Mouse (Mus musculus): ENCODE data around the gene Sympk. TPM values are rescaled to one million over a fixed set of nuclear protein-coding genes. Genes with fewer than 3 reads are reported as not detected.

Gene Sympk
- polyA plus RNA-seq, 1 experiment from 2014 or later, result 26.7 TPM

GRCm38 (mm10) chr7:19077761-19078160, 53.6 kb downstream of the Sympk start:
- H3K9ac ChIP-seq (ENCODE audit: low read depth, low read length), result peak overlapping the region; percentile 98; the same call in 1 of the 2 replicates
- WGBS, result 45% methylated on average over 14 of the region's 14 CpGs

GRCm38 (mm10) chr7:19078732-19079131, 54.6 kb downstream of the Sympk start:
- Histone ChIP-seq H3K27ac (ENCODE audit: low read depth, low read length) (no peak overlapping the region), H3K27me3 (ENCODE audit: control insufficient read depth, insufficient read depth, low read length) (no peaks in the 10 kb centered on the region), H3K9me3 (ENCODE audit: control insufficient read depth, low read length) (no peaks in the 10 kb centered on the region), H3K4me2 (replicated peaks; ENCODE audit: low read depth, low read length) (no peak overlapping the region), H3K4me3 (ENCODE audit: low read length) (no peak overlapping the region), H3K4me1 (ENCODE audit: control insufficient read depth, insufficient read depth, low read length) (peaks cover 37% of the 10 kb centered on the region), H3K9ac (ENCODE audit: low read depth, low read length) (no peak overlapping the region), H3K36me3 (ENCODE audit: control insufficient read depth, insufficient read depth, low read length) (peaks cover 46% of the 10 kb centered on the region)
- ATAC-seq (ENCODE audit: low FRiP score, low TSS enrichment), result no peak
- 77% methylated on average over 3 of the region's 3 CpGs for WGBS

More at GRCm38 (mm10) chr7:19077761-19078160, 53.6 kb downstream of the Sympk start:
- peaks cover 46% of the 10 kb centered on the region for H3K36me3 ChIP-seq (ENCODE audit: control insufficient read depth, insufficient read depth, low read length)
- no peak for ATAC-seq (ENCODE audit: low FRiP score, low TSS enrichment)
- no peak overlapping the region for H3K27ac ChIP-seq (ENCODE audit: low read depth, low read length)
- H3K27me3 ChIP-seq (ENCODE audit: control insufficient read depth, insufficient read depth, low read length), result no peaks in the 10 kb centered on the region
- peak overlapping the region; percentile 98 for H3K4me3 ChIP-seq (ENCODE audit: low read length)
- peak overlapping the region; percentile 87 for H3K4me2 ChIP-seq (replicated peaks; ENCODE audit: low read depth, low read length)
- H3K4me1 ChIP-seq (ENCODE audit: control insufficient read depth, insufficient read depth, low read length), result peaks cover 27% of the 10 kb centered on the region
- no peaks in the 10 kb centered on the region for H3K9me3 ChIP-seq (ENCODE audit: control insufficient read depth, low read length)

DNA sequence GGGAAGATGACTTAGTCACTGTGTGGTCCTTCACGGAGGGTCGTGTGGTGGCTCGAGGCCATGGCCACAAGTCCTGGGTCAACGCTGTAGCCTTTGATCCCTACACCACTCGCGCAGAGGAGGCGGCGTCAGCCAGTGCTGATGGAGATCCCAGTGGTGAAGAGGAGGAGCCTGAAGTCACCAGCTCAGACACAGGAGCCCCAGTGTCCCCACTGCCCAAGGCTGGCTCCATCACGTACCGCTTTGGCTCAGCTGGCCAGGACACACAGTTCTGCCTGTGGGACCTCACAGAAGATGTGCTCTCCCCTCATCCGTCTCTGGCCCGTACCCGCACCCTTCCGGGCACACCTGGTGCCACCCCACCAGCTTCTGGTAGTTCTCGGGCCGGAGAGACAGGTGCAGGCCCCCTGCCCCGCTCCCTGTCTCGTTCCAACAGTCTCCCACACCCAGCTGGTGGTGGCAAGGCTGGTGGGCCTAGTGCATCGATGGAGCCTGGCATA, 56.3 kb downstream of the Sympk start:
- WGBS, result 83% methylated on average over 19 of the region's 19 CpGs
- no peak overlapping the region for H3K4me3 ChIP-seq (ENCODE audit: low read length)
- peaks cover 52% of the 10 kb centered on the region for H3K4me1 ChIP-seq (ENCODE audit: control insufficient read depth, insufficient read depth, low read length)
- no peaks in the 10 kb centered on the region for H3K9me3 ChIP-seq (ENCODE audit: control insufficient read depth, low read length)
- no peak for ATAC-seq (ENCODE audit: low FRiP score, low TSS enrichment)
- H3K27ac ChIP-seq (ENCODE audit: low read depth, low read length), result no peak overlapping the region
- H3K9ac ChIP-seq (ENCODE audit: low read depth, low read length), result no peak overlapping the region
- peaks cover 46% of the 10 kb centered on the region for H3K36me3 ChIP-seq (ENCODE audit: control insufficient read depth, insufficient read depth, low read length)
- H3K4me2 ChIP-seq (replicated peaks; ENCODE audit: low read depth, low read length), result no peak overlapping the region
- no peaks in the 10 kb centered on the region for H3K27me3 ChIP-seq (ENCODE audit: control insufficient read depth, insufficient read depth, low read length)

DNA sequence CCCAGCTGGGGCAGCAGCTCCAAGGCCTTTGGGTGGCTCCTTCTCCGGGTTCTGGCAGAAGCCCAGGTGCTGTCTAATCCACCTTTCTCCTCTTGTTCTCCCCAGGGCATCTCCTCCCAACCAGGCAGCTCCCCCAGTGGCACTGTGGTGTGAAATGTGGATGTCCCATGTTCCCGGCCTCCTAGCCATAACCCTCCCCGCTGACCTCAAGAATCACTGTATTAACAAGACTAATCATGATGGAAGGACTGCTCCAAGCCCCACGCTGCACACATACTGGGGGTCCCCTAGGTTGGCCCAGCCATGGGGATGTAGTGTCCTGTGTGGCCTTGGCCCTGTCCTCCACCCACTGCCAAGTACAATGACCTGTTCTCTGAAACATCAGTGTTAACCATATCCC, 58.0 kb downstream of the Sympk start:
- Histone ChIP-seq H3K9ac (ENCODE audit: low read depth, low read length) (no peak overlapping the region), H3K27ac (ENCODE audit: low read depth, low read length) (no peak overlapping the region; the same call in 1 of the 2 replicates), H3K4me2 (replicated peaks; ENCODE audit: low read depth, low read length) (no peak overlapping the region), H3K4me3 (ENCODE audit: low read length) (no peak overlapping the region), H3K9me3 (ENCODE audit: control insufficient read depth, low read length) (no peaks in the 10 kb centered on the region), H3K4me1 (ENCODE audit: control insufficient read depth, insufficient read depth, low read length) (peaks cover 55% of the 10 kb centered on the region), H3K27me3 (ENCODE audit: control insufficient read depth, insufficient read depth, low read length) (no peaks in the 10 kb centered on the region), H3K36me3 (ENCODE audit: control insufficient read depth, insufficient read depth, low read length) (peaks cover 46% of the 10 kb centered on the region)
- 76% methylated on average over 4 of the region's 4 CpGs for WGBS
- no peak for ATAC-seq (ENCODE audit: low FRiP score, low TSS enrichment)

- ATAC-seq (ENCODE audit: low FRiP score, low TSS enrichment), result no peak
- Histone ChIP-seq H3K9ac (ENCODE audit: low read depth, low read length) (no peak overlapping the region), H3K27me3 (ENCODE audit: control insufficient read depth, insufficient read depth, low read length) (no peaks in the 10 kb centered on the region), H3K4me1 (ENCODE audit: control insufficient read depth, insufficient read depth, low read length) (peaks cover 46% of the 10 kb centered on the region), H3K4me2 (replicated peaks; ENCODE audit: low read depth, low read length) (peak overlapping the region; percentile 44), H3K27ac (ENCODE audit: low read depth, low read length) (peak overlapping the region; percentile 38; the same call in 1 of the 2 replicates), H3K9me3 (ENCODE audit: control insufficient read depth, low read length) (no peaks in the 10 kb centered on the region), H3K36me3 (ENCODE audit: control insufficient read depth, insufficient read depth, low read length) (peaks cover 52% of the 10 kb centered on the region), H3K4me3 (ENCODE audit: low read length) (no peak overlapping the region)
- 42% methylated on average over 6 of the region's 6 CpGs for WGBS
Measured at GRCm38 (mm10) chr7:19083096-19083495, 58.9 kb downstream of the Sympk start.

DNA sequence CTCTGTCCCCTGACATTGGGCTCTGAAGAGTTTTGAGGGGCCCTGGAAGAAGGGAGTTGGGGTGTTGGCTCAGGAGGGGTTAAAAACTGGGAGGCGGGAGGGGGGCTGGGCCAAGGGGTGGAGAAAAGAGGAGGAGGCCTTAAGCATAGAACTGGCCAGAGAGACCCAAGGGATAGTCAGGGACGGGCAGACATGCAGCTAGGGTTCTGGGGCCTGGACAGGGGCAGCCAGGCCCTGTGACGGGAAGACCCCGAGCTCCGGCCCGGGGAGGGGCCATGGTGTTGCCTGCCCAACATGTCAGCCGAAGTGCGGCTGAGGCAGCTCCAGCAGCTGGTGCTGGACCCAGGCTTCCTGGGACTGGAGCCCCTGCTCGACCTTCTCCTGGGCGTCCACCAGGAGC, 59.5 kb downstream of the Sympk start, which contains the start of gene Dmpk:
Gene Dmpk, plus strand, starts transcription at position 149 of the 400 bp plus-strand sequence.
- WGBS, result 40% methylated on average over 10 of the region's 10 CpGs
- ATAC-seq (ENCODE audit: low FRiP score, low TSS enrichment), result peak; percentile 34
- Histone ChIP-seq H3K9me3 (ENCODE audit: control insufficient read depth, low read length) (no peaks in the 10 kb centered on the region), H3K27ac (ENCODE audit: low read depth, low read length) (peak within 1 kb of the TSS; percentile 38; the same call in 1 of the 2 replicates), H3K27me3 (ENCODE audit: control insufficient read depth, insufficient read depth, low read length) (no peaks in the 10 kb centered on the region), H3K9ac (ENCODE audit: low read depth, low read length) (peak within 1 kb of the TSS; percentile 57; the same call in 1 of the 2 replicates), H3K4me1 (ENCODE audit: control insufficient read depth, insufficient read depth, low read length) (peaks cover 43% of the 10 kb centered on the region), H3K4me3 (ENCODE audit: low read length) (peak within 1 kb of the TSS; percentile 24; the same call in 1 of the 2 replicates), H3K4me2 (replicated peaks; ENCODE audit: low read depth, low read length) (peak within 1 kb of the TSS; percentile 44), H3K36me3 (ENCODE audit: control insufficient read depth, insufficient read depth, low read length) (peaks cover 50% of the 10 kb centered on the region)

- peaks cover 43% of the 10 kb centered on the region for H3K4me1 ChIP-seq (ENCODE audit: control insufficient read depth, insufficient read depth, low read length)
- peak overlapping the region; percentile 24; the same call in 1 of the 2 replicates for H3K4me3 ChIP-seq (ENCODE audit: low read length)
- H3K4me2 ChIP-seq (replicated peaks; ENCODE audit: low read depth, low read length), result peak overlapping the region; percentile 44
- no peaks in the 10 kb centered on the region for H3K27me3 ChIP-seq (ENCODE audit: control insufficient read depth, insufficient read depth, low read length)
- no peak for ATAC-seq (ENCODE audit: low FRiP score, low TSS enrichment)
- WGBS, result 62% methylated on average over 6 of the region's 6 CpGs
- peak overlapping the region; percentile 57; the same call in 1 of the 2 replicates for H3K9ac ChIP-seq (ENCODE audit: low read depth, low read length)
- H3K27ac ChIP-seq (ENCODE audit: low read depth, low read length), result no peak overlapping the region
- H3K36me3 ChIP-seq (ENCODE audit: control insufficient read depth, insufficient read depth, low read length), result peaks cover 44% of the 10 kb centered on the region
- H3K9me3 ChIP-seq (ENCODE audit: control insufficient read depth, low read length), result no peaks in the 10 kb centered on the region
Measured at GRCm38 (mm10) chr7:19084277-19084771, 60.1 kb downstream of the Sympk start.

DNA sequence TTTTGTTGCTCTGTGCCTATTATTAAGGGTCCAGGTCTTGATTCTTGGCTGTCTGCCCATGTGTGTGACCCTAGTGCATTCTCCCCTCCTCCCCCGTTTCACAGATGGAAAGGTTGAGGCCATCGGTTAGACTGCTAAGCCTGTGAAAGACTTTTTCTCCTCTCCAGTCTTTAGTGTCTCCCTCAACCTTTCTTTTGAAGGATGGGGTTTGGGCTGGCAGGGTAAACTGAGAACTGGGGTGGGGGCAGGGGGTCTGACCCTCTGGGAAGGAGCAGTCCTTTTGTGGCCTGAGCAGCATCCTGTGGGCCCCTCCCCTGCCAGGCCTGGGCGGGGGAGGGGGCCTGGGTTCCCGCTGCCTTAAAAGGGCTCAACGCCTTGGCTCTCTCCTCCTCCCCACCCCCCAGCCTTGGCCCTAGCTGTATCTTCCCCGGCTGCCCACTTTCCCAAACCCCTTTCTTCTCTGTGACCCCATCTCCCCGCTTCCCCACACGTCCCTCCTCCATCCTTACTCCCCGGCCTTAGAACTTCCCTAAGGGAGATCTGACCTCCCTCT, 60.8 kb downstream of the Sympk start:
- no peaks in the 10 kb centered on the region for H3K27me3 ChIP-seq (ENCODE audit: control insufficient read depth, insufficient read depth, low read length)
- peak overlapping the region; percentile 28; the same call in 1 of the 2 replicates for H3K4me2 ChIP-seq (replicated peaks; ENCODE audit: low read depth, low read length)
- H3K4me3 ChIP-seq (ENCODE audit: low read length), result peak overlapping the region; percentile 4; the same call in 1 of the 2 replicates
- H3K9ac ChIP-seq (ENCODE audit: low read depth, low read length), result peak overlapping the region; percentile 28; the same call in 1 of the 2 replicates
- ATAC-seq (ENCODE audit: low FRiP score, low TSS enrichment), result no peak
- H3K4me1 ChIP-seq (ENCODE audit: control insufficient read depth, insufficient read depth, low read length), result peaks cover 43% of the 10 kb centered on the region
- H3K9me3 ChIP-seq (ENCODE audit: control insufficient read depth, low read length), result no peaks in the 10 kb centered on the region
- H3K27ac ChIP-seq (ENCODE audit: low read depth, low read length), result peak overlapping the region; percentile 63; the same call in 1 of the 2 replicates
- peaks cover 39% of the 10 kb centered on the region for H3K36me3 ChIP-seq (ENCODE audit: control insufficient read depth, insufficient read depth, low read length)
- 17% methylated on average over 7 of the region's 9 CpGs for WGBS

DNA sequence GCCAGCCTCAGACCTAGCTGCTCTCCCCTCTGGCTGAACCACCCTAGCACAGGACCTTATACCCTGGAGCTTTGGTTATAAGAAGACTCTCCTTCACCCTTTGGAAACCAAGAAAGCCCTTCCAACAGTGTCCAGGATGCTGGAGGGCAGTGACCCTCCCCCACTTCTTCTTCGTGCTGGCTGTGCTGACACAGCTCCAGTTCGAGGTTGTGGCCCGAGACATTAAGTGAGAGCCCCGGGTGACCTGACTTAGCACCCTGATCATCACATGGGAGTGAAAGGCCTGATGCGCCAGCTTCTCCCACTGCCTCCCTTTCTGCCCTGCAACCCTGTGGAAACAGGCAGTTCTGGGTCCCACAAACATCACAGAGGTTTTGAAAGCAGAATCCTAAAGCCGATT, 61.3 kb downstream of the Sympk start:
- H3K36me3 ChIP-seq (ENCODE audit: control insufficient read depth, insufficient read depth, low read length), result peaks cover 37% of the 10 kb centered on the region
- H3K9me3 ChIP-seq (ENCODE audit: control insufficient read depth, low read length), result no peaks in the 10 kb centered on the region
- peaks cover 43% of the 10 kb centered on the region for H3K4me1 ChIP-seq (ENCODE audit: control insufficient read depth, insufficient read depth, low read length)
- no peaks in the 10 kb centered on the region for H3K27me3 ChIP-seq (ENCODE audit: control insufficient read depth, insufficient read depth, low read length)
- H3K9ac ChIP-seq (ENCODE audit: low read depth, low read length), result peak overlapping the region; percentile 28
- ATAC-seq (ENCODE audit: low FRiP score, low TSS enrichment), result peak; percentile 9; the same call in 1 of the 2 replicates
- WGBS, result 3% methylated on average over 6 of the region's 6 CpGs
- peak overlapping the region; percentile 8; the same call in 1 of the 2 replicates for H3K4me3 ChIP-seq (ENCODE audit: low read length)
- H3K4me2 ChIP-seq (replicated peaks; ENCODE audit: low read depth, low read length), result peak overlapping the region; percentile 28
- peak overlapping the region; percentile 63 for H3K27ac ChIP-seq (ENCODE audit: low read depth, low read length)
